Mouse (Mus musculus) liver, adult 2 months (tissue): ENCODE data around the gene Cwh43.

ENCODE experiments used
- CTCF ChIP-seq: fragments of 200-500 bp; IDR thresholded peaks from 2 replicates; pipeline ENCODE4 v1.5.1; 2011; ENCODE audit warnings: low read depth, low read length, control low read depth
- POLR2A ChIP-seq: fragments of 200-500 bp; IDR thresholded peaks from 2 replicates; pipeline ENCODE4 v1.6.1; 2011; ENCODE audit warnings: low read length, control low read depth; ENCODE audit not compliant: insufficient read depth; ENCODE audit errors: extremely low read depth

- TF ChIP-seq CTCF (no peak), POLR2A (no peak)
Measured at GRCm38 (mm10) chr5:73405981-73406722, at the start of gene Cwh43.
